Mouse (Mus musculus) liver, adult 2 months (tissue): ENCODE results near the gene Mphosph8.

Experiments
- CTCF ChIP-seq: fragments of 200-500 bp; IDR thresholded peaks from 2 replicates; pipeline ENCODE4 v1.5.1; 2011; ENCODE audit warnings: low read depth, low read length, control low read depth
- POLR2A ChIP-seq: fragments of 200-500 bp; IDR thresholded peaks from 2 replicates; pipeline ENCODE4 v1.6.1; 2011; ENCODE audit warnings: low read length, control low read depth; ENCODE audit not compliant: insufficient read depth; ENCODE audit errors: extremely low read depth

- TF ChIP-seq POLR2A = no peak
- TF ChIP-seq CTCF = no peak
These were observed 37.6 kb downstream of the Mphosph8 start for GRCm38 (mm10) chr14:56705687-56706086.
